Mouse (Mus musculus) kidney, embryonic 16.5 days (tissue): ENCODE results near the gene Calm2. TPM values are rescaled to one million over a fixed set of nuclear protein-coding genes. Genes with fewer than 3 reads are reported as not detected.
A peak's percentile ranks its signal among the peaks of the same experiment; 100 is the strongest.

ENCODE experiments used
- ATAC-seq: fragments of 200-750 bp; cut with Nextera tagmentation; 2 replicates; pipeline ENCODE4 v1.8.0; 2017; ENCODE audit warnings: moderate TSS enrichment; ENCODE audit not compliant: low FRiP score, low TSS enrichment
- H3K27ac ChIP-seq: fragments of 300-500 bp; sonication (generic); 2 replicates; pipeline ENCODE4 v1.5.1; 2014; ENCODE audit warnings: low read length
- H3K27me3 ChIP-seq: fragments of 300-500 bp; sonication (generic); 2 replicates; pipeline ENCODE4 v1.6.1; 2014; ENCODE audit warnings: low read length, control low read depth, mixed read lengths; ENCODE audit not compliant: insufficient read depth
- H3K36me3 ChIP-seq: fragments of 300-500 bp; sonication (generic); 2 replicates; pipeline ENCODE4 v1.6.1; 2014; ENCODE audit warnings: low read length, control low read depth, mixed read lengths; ENCODE audit not compliant: insufficient read depth
- H3K4me1 ChIP-seq: fragments of 300-500 bp; sonication (generic); 2 replicates; pipeline ENCODE4 v1.6.1; 2014; ENCODE audit warnings: low read length, control low read depth, mixed read lengths; ENCODE audit not compliant: insufficient read depth
- H3K4me2 ChIP-seq: fragments of 300-500 bp; sonication (generic); replicated peaks from 2 replicates; pipeline ENCODE4 v1.6.1; 2014; ENCODE audit warnings: low read depth, low read length
- H3K4me3 ChIP-seq: fragments of 300-500 bp; sonication (generic); 2 replicates; pipeline ENCODE4 v1.5.1; 2014; ENCODE audit warnings: mild to moderate bottlenecking, low read length
- H3K9ac ChIP-seq: fragments of 300-500 bp; sonication (generic); replicated peaks from 2 replicates; pipeline ENCODE4 v1.6.1; 2014; ENCODE audit warnings: low read length
- H3K9me3 ChIP-seq: fragments of 300-500 bp; sonication (generic); 2 replicates; pipeline ENCODE4 v1.6.1; 2016; ENCODE audit warnings: low read length, control low read depth
- WGBS: fragments of 180-500 bp; shearing (Covaris S2); extraction: QIAGEN DNeasy Blood & Tissue Kit; methylation state at CpG from one replicate; pipeline ENCODE4 v1.1.7; 2014; 5-methylcytosine and 5-hydroxymethylcytosine counted together
- polyA plus RNA-seq: library from polyadenylated mRNA; unstranded; fragments of >200 nt; fragmentation: Nextera tagmentation; extraction: Ambion mirVana; gene quantifications from 2 replicates; pipeline ENCODE4 v1.2.1, GENCODE M21; 2015

Calm2 gene
- 1,041 and 1,124 TPM in 2 replicates for polyA plus RNA-seq

- WGBS: 0% methylated on average over 65 of the region's 69 CpGs
- Histone ChIP-seq H3K27ac (peak within 1 kb of the TSS; percentile 99), H3K27me3 (no peaks in the 10 kb centered on the region), H3K4me1 (peaks cover 26% of the 10 kb centered on the region), H3K4me3 (peak within 1 kb of the TSS; percentile 98), H3K4me2 (peak within 1 kb of the TSS; percentile 86), H3K36me3 (no peaks in the 10 kb centered on the region), H3K9me3 (no peaks in the 10 kb centered on the region), H3K9ac (peak within 1 kb of the TSS; percentile 98)
- peak; percentile 93 for ATAC-seq
These were observed at the start of gene Calm2 for GRCm38 (mm10) chr17:87446767-87447611. Calm2 (minus strand) TSS chr17:87446935.

- ATAC-seq: no peak
- Histone ChIP-seq H3K9ac (no peak overlapping the region), H3K27me3 (no peaks in the 10 kb centered on the region), H3K36me3 (no peaks in the 10 kb centered on the region), H3K9me3 (no peaks in the 10 kb centered on the region), H3K4me2 (no peak overlapping the region), H3K4me3 (no peak overlapping the region), H3K27ac (no peak overlapping the region), H3K4me1 (0 out of 2 replicates have a peak, but pooled peaks cover 3% of the 10 kb centered on the region)
- WGBS: 90% methylated on average over 4 of the region's 4 CpGs
These were observed 48.8 kb upstream of the Calm2 start for GRCm38 (mm10) chr17:87495504-87495903.

- no peak overlapping the region for H3K4me3 ChIP-seq
- WGBS: 90% methylated on average over 4 of the region's 4 CpGs
- H3K4me1 ChIP-seq: peaks cover 8% of the 10 kb centered on the region
- no peaks in the 10 kb centered on the region for H3K9me3 ChIP-seq
- no peak overlapping the region for H3K27ac ChIP-seq
- ATAC-seq: no peak
- H3K4me2 ChIP-seq: no peak overlapping the region
- no peaks in the 10 kb centered on the region for H3K36me3 ChIP-seq
- no peak overlapping the region for H3K9ac ChIP-seq
- H3K27me3 ChIP-seq: no peaks in the 10 kb centered on the region
These were observed 47.6 kb upstream of the Calm2 start for GRCm38 (mm10) chr17:87494310-87494709.

- H3K4me3 ChIP-seq: no peak overlapping the region
- peaks cover 8% of the 10 kb centered on the region for H3K4me1 ChIP-seq
- H3K36me3 ChIP-seq: no peaks in the 10 kb centered on the region
- H3K9me3 ChIP-seq: no peaks in the 10 kb centered on the region
- no peak for ATAC-seq
- H3K4me2 ChIP-seq: no peak overlapping the region
- no peak overlapping the region for H3K9ac ChIP-seq
- H3K27me3 ChIP-seq: no peaks in the 10 kb centered on the region
- 55% methylated on average over 4 of the region's 4 CpGs for WGBS
- H3K27ac ChIP-seq: no peak overlapping the region
These were observed 45.6 kb upstream of the Calm2 start for GRCm38 (mm10) chr17:87492286-87492685.

GRCm38 (mm10) chr17:87490295-87490694 is 43.6 kb upstream of the Calm2 start:
- peak; percentile 84 for ATAC-seq
- H3K9ac ChIP-seq: no peak overlapping the region
- no peak overlapping the region for H3K4me2 ChIP-seq
- H3K27me3 ChIP-seq: no peaks in the 10 kb centered on the region
- no peak overlapping the region for H3K4me3 ChIP-seq
- peak overlapping the region; percentile 29; the same call in 1 of the 2 replicates for H3K27ac ChIP-seq
- H3K36me3 ChIP-seq: no peaks in the 10 kb centered on the region
- 12% methylated on average over 6 of the region's 6 CpGs for WGBS
- H3K4me1 ChIP-seq: peaks cover 8% of the 10 kb centered on the region
- H3K9me3 ChIP-seq: no peaks in the 10 kb centered on the region

- H3K4me1 ChIP-seq: peaks cover 7% of the 10 kb centered on the region
- H3K27ac ChIP-seq: no peak overlapping the region
- whole genome bisulfite sequencing: 95% methylated on average over 5 of the region's 5 CpGs
- no peaks in the 10 kb centered on the region for H3K27me3 ChIP-seq
- no peak for ATAC-seq
- no peaks in the 10 kb centered on the region for H3K9me3 ChIP-seq
- H3K36me3 ChIP-seq: no peaks in the 10 kb centered on the region
- H3K4me2 ChIP-seq: no peak overlapping the region
- no peak overlapping the region for H3K4me3 ChIP-seq
- H3K9ac ChIP-seq: no peak overlapping the region
These were observed 39.0 kb upstream of the Calm2 start for GRCm38 (mm10) chr17:87485751-87486150.

- no peak overlapping the region for H3K9ac ChIP-seq
- H3K27me3 ChIP-seq: no peaks in the 10 kb centered on the region
- H3K36me3 ChIP-seq: no peaks in the 10 kb centered on the region
- no peaks in the 10 kb centered on the region for H3K9me3 ChIP-seq
- no peak overlapping the region for H3K4me2 ChIP-seq
- no peaks in the 10 kb centered on the region for H3K4me1 ChIP-seq
- 64% methylated on average over 3 of the region's 3 CpGs for whole genome bisulfite sequencing
- ATAC-seq: no peak
- no peak overlapping the region for H3K27ac ChIP-seq
- H3K4me3 ChIP-seq: no peak overlapping the region
These were observed 36.1 kb upstream of the Calm2 start for GRCm38 (mm10) chr17:87482867-87483266.

GRCm38 (mm10) chr17:87478569-87478968 is 31.8 kb upstream of the Calm2 start:
- Histone ChIP-seq H3K36me3 (no peaks in the 10 kb centered on the region), H3K4me1 (peaks cover 22% of the 10 kb centered on the region), H3K4me2 (no peak overlapping the region), H3K9me3 (no peaks in the 10 kb centered on the region), H3K27me3 (no peaks in the 10 kb centered on the region), H3K9ac (no peak overlapping the region), H3K4me3 (no peak overlapping the region), H3K27ac (no peak overlapping the region)
- no peak for ATAC-seq
- 67% methylated on average over 9 of the region's 9 CpGs for WGBS

- Histone ChIP-seq H3K27me3 (no peaks in the 10 kb centered on the region), H3K4me2 (no peak overlapping the region), H3K27ac (no peak overlapping the region), H3K9ac (no peak overlapping the region), H3K9me3 (no peaks in the 10 kb centered on the region), H3K4me1 (peaks cover 28% of the 10 kb centered on the region), H3K36me3 (no peaks in the 10 kb centered on the region), H3K4me3 (no peak overlapping the region)
- ATAC-seq: no peak
- 28% methylated on average over 16 of the region's 16 CpGs for WGBS
These were observed 30.9 kb upstream of the Calm2 start for GRCm38 (mm10) chr17:87477611-87478010.

GRCm38 (mm10) chr17:87475356-87475755 is 28.6 kb upstream of the Calm2 start:
- Histone ChIP-seq H3K4me2 (no peak overlapping the region), H3K4me1 (peaks cover 28% of the 10 kb centered on the region), H3K27ac (no peak overlapping the region), H3K36me3 (no peaks in the 10 kb centered on the region), H3K9ac (no peak overlapping the region), H3K27me3 (no peaks in the 10 kb centered on the region), H3K4me3 (no peak overlapping the region), H3K9me3 (no peaks in the 10 kb centered on the region)
- 38% methylated on average over 8 of the region's 8 CpGs for WGBS
- no peak for ATAC-seq
